Mouse (Mus musculus) cerebellum, adult (tissue): ENCODE measurements around the gene Clstn3.
"Not testable (repeated sequence)": the region's sequence is repeated elsewhere in the genome, so short reads cannot be mapped to it uniquely, and the experiment has no call there.

Experiments used
- ATAC-seq: cut with Nextera tagmentation; 2 replicates; pipeline ENCODE4 v1.9.2; 2017; ENCODE audit warnings: mild to moderate bottlenecking, moderate library complexity, mixed read lengths; ENCODE audit not compliant: insufficient number of reproducible peaks, low FRiP score, low TSS enrichment

Clstn3 gene

GRCm38 (mm10) chr6:124449668-124450383 is 14.8 kb downstream of the Clstn3 start:
- no peak for ATAC-seq

GRCm38 (mm10) chr6:124448959-124449667 is 15.5 kb downstream of the Clstn3 start:
- ATAC-seq = no peak

- ATAC-seq = 0 out of 2 replicates have a peak, but pooled peaks have one; percentile 26
These were observed 16.3 kb downstream of the Clstn3 start for GRCm38 (mm10) chr6:124448186-124448852.

- no peak for ATAC-seq
These were observed 17.2 kb downstream of the Clstn3 start for GRCm38 (mm10) chr6:124447356-124447755.

GRCm38 (mm10) chr6:124446459-124446858 is 18.1 kb downstream of the Clstn3 start:
- ATAC-seq = no peak

GRCm38 (mm10) chr6:124446024-124446423 is 18.6 kb downstream of the Clstn3 start:
- no peak for ATAC-seq

GRCm38 (mm10) chr6:124443338-124443737 is 21.3 kb downstream of the Clstn3 start:
- ATAC-seq = no peak

- no peak for ATAC-seq
These were observed 28.3 kb downstream of the Clstn3 start for GRCm38 (mm10) chr6:124436245-124436644.

GRCm38 (mm10) chr6:124435173-124435572 is 29.4 kb downstream of the Clstn3 start:
- ATAC-seq = no peak

- ATAC-seq = no peak
These were observed 30.8 kb downstream of the Clstn3 start for GRCm38 (mm10) chr6:124433688-124434324.

- ATAC-seq = no peak
These were observed 33.7 kb downstream of the Clstn3 start for GRCm38 (mm10) chr6:124430784-124431495.

- no peak for ATAC-seq
These were observed 34.2 kb downstream of the Clstn3 start for GRCm38 (mm10) chr6:124430379-124430778.

GRCm38 (mm10) chr6:124427791-124428576 is 36.6 kb downstream of the Clstn3 start:
- no peak for ATAC-seq

- no peak for ATAC-seq
These were observed 37.3 kb downstream of the Clstn3 start for GRCm38 (mm10) chr6:124427289-124427688.

- ATAC-seq = no peak
These were observed 38.0 kb downstream of the Clstn3 start for GRCm38 (mm10) chr6:124426604-124427003.

- no peak for ATAC-seq
These were observed 39.1 kb downstream of the Clstn3 start for GRCm38 (mm10) chr6:124425523-124425922.

- not testable (repeated sequence) for ATAC-seq
These were observed 39.6 kb downstream of the Clstn3 start for GRCm38 (mm10) chr6:124425042-124425441.

GRCm38 (mm10) chr6:124424068-124424498 is 40.5 kb downstream of the Clstn3 start:
- no peak for ATAC-seq

- no peak for ATAC-seq
These were observed 45.9 kb downstream of the Clstn3 start for GRCm38 (mm10) chr6:124418686-124419085.
